Mouse (Mus musculus): ENCODE results near the gene Epop. TPM values are rescaled to one million over a fixed set of nuclear protein-coding genes. Genes with fewer than 3 reads are reported as not detected.
A peak's percentile ranks its signal among the peaks of the same experiment; 100 is the strongest.
"Not testable (repeated sequence)": the region's sequence is repeated elsewhere in the genome, so short reads cannot be mapped to it uniquely, and the experiment has no call there.

The Epop gene
- polyA plus RNA-seq, 1 experiment from 2014 or later, result 4.1 TPM

DNA sequence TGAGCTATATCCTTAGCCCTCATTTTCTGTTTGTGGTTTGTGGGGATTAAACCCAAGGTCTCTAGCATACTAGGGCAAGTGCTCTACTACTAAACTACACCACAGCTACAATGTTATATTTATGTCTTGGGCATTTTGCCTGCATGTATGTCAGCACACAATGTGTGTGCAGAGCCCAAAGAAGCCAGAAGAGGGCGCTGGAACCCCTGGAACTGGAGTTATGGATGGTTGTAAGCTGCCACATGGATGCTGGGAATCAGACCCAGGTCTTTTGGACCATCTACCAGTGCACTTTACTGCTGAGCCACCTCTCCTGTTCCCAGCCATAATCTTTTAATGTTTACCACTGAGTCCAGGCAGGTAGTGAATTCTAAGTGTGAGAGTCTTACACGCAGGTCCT is 13.2 kb upstream of the Epop start:
- H3K27ac ChIP-seq (replicated peaks), result no peak overlapping the region
- no peaks in the 10 kb centered on the region for H3K36me3 ChIP-seq
- 50% methylated on average over 2 of the region's 2 CpGs for WGBS
- no peaks in the 10 kb centered on the region for H3K9me3 ChIP-seq
- no peaks in the 10 kb centered on the region for H3K27me3 ChIP-seq
- ATAC-seq (ENCODE audit: low read depth), result no peak
- no peaks in the 10 kb centered on the region for H3K4me1 ChIP-seq (replicated peaks)
- H3K4me2 ChIP-seq, result no peak overlapping the region
- H3K9ac ChIP-seq, result no peak overlapping the region
- H3K4me3 ChIP-seq, result no peak overlapping the region

- Histone ChIP-seq H3K27me3 (no peaks in the 10 kb centered on the region), H3K4me3 (no peak overlapping the region), H3K4me1 (replicated peaks) (no peaks in the 10 kb centered on the region), H3K36me3 (no peaks in the 10 kb centered on the region), H3K27ac (replicated peaks) (no peak overlapping the region), H3K9me3 (no peaks in the 10 kb centered on the region), H3K4me2 (no peak overlapping the region), H3K9ac (no peak overlapping the region)
- WGBS, result 64% methylated on average over 8 of the region's 8 CpGs
- no peak for ATAC-seq (ENCODE audit: low read depth)
These were observed 12.2 kb upstream of the Epop start for GRCm38 (mm10) chr11:97641668-97642067.

GRCm38 (mm10) chr11:97635468-97636019 is 6.0 kb upstream of the Epop start:
- Histone ChIP-seq H3K9ac (no peak overlapping the region), H3K4me3 (no peak overlapping the region), H3K27ac (replicated peaks) (no peak overlapping the region), H3K4me1 (replicated peaks) (no peaks in the 10 kb centered on the region), H3K9me3 (no peaks in the 10 kb centered on the region), H3K27me3 (peaks cover 14% of the 10 kb centered on the region), H3K4me2 (no peak overlapping the region), H3K36me3 (no peaks in the 10 kb centered on the region)
- ATAC-seq (ENCODE audit: low read depth), result no peak
- 76% methylated on average over 11 of the region's 11 CpGs for WGBS

DNA sequence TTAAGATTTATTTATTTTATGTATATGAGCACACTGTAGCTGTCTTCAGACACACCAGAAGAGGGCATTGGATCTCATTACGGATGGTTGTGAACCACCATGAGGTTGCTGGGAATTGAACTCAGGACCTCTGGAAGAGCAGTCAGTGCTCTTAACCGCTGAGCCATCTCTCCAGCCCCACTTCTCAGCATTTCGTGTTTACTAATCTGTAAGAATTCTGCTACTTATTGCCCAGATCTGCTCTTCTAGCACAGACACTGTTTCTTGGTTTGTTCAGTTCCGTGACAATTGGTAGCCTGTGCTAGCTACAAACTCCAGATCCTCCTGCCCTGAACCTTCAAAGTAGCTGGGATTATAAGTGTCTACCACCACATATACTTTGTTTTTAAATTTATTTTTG is 2.9 kb upstream of the Epop start:
- not testable (repeated sequence) for H3K4me2 ChIP-seq; H3K9me3 ChIP-seq; H3K4me3 ChIP-seq; H3K27ac ChIP-seq (replicated peaks); H3K9ac ChIP-seq; ATAC-seq (ENCODE audit: low read depth); H3K36me3 ChIP-seq
- H3K4me1 ChIP-seq (replicated peaks), result peaks cover 19% of the 10 kb centered on the region
- 88% methylated on average over 4 of the region's 4 CpGs for WGBS
- H3K27me3 ChIP-seq, result peaks cover 41% of the 10 kb centered on the region

GRCm38 (mm10) chr11:97631938-97632337 is 2.4 kb upstream of the Epop start:
- H3K27me3 ChIP-seq, result peaks cover 46% of the 10 kb centered on the region
- 3% methylated on average over 12 of the region's 12 CpGs for WGBS
- no peak overlapping the region for H3K4me3 ChIP-seq
- no peak overlapping the region for H3K4me2 ChIP-seq
- H3K4me1 ChIP-seq (replicated peaks), result peaks cover 24% of the 10 kb centered on the region
- no peak overlapping the region for H3K9ac ChIP-seq
- no peaks in the 10 kb centered on the region for H3K9me3 ChIP-seq
- no peak overlapping the region for H3K27ac ChIP-seq (replicated peaks)
- ATAC-seq (ENCODE audit: low read depth), result 0 out of 2 replicates have a peak, but pooled peaks have one; percentile 36
- no peaks in the 10 kb centered on the region for H3K36me3 ChIP-seq

DNA sequence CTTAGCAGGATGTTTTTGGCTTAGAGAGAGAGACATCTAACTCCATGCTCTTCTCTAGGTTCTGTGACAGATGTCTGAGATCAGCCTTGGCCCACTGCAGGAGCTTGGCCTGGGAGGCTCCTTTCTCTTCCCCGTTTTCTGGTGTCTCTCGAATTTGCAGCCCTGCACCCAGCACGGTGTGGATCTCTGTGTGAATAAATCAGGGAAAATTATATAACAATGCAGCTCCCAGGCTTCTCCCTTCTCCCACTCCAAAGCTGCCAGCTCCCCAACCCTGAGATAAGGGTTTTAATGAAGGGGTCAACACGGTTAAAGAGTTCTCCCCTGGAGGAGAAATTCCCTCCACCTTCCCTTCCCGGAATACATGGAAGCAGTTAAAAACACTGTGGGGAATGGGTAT is 2.0 kb upstream of the Epop start:
- peaks cover 50% of the 10 kb centered on the region for H3K27me3 ChIP-seq
- no peak overlapping the region for H3K27ac ChIP-seq (replicated peaks)
- 27% methylated on average over 5 of the region's 5 CpGs for WGBS
- ATAC-seq (ENCODE audit: low read depth), result no peak
- H3K9ac ChIP-seq, result no peak overlapping the region
- peaks cover 27% of the 10 kb centered on the region for H3K4me1 ChIP-seq (replicated peaks)
- no peak overlapping the region for H3K4me3 ChIP-seq
- H3K4me2 ChIP-seq, result no peak overlapping the region
- no peaks in the 10 kb centered on the region for H3K36me3 ChIP-seq
- H3K9me3 ChIP-seq, result no peaks in the 10 kb centered on the region

DNA sequence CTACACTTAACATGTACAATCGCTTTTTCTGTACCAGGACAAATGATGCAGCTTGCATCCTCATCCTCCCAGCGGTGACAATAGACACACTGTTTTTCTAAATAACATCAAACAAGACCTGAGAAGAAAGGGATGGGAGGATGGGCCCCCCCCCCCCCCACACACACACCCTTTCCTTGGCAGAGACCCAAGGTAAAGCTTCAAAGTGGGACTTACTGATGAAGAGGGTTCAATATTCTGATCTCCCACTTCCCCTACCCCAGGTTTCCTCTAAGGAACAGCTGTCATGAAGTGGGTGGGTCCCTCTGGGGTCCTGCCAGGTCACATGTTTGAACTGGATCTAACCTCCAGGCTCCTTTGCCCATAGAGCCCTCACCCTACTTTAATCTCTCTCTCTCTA is 1.5 kb upstream of the Epop start:
- no peak overlapping the region for H3K27ac ChIP-seq (replicated peaks)
- no peak overlapping the region for H3K4me2 ChIP-seq
- H3K4me3 ChIP-seq, result no peak overlapping the region
- WGBS, result 34% methylated on average over 2 of the region's 2 CpGs
- H3K9ac ChIP-seq, result no peak overlapping the region
- peaks cover 27% of the 10 kb centered on the region for H3K4me1 ChIP-seq (replicated peaks)
- H3K9me3 ChIP-seq, result no peaks in the 10 kb centered on the region
- peaks cover 55% of the 10 kb centered on the region for H3K27me3 ChIP-seq
- no peak for ATAC-seq (ENCODE audit: low read depth)
- H3K36me3 ChIP-seq, result no peaks in the 10 kb centered on the region

GRCm38 (mm10) chr11:97628568-97629518 is 659 bp downstream of the Epop start:
- Histone ChIP-seq H3K4me2 (peak overlapping the region; percentile 79), H3K4me1 (replicated peaks) (peaks cover 27% of the 10 kb centered on the region), H3K27me3 (peaks cover 77% of the 10 kb centered on the region), H3K9ac (peak overlapping the region; percentile 84), H3K9me3 (no peaks in the 10 kb centered on the region), H3K27ac (replicated peaks) (no peak overlapping the region), H3K4me3 (peak overlapping the region; percentile 66), H3K36me3 (no peaks in the 10 kb centered on the region)
- WGBS, result under 1% methylated on average over 102 of the region's 106 CpGs
- peak; percentile 44 for ATAC-seq (ENCODE audit: low read depth)

DNA sequence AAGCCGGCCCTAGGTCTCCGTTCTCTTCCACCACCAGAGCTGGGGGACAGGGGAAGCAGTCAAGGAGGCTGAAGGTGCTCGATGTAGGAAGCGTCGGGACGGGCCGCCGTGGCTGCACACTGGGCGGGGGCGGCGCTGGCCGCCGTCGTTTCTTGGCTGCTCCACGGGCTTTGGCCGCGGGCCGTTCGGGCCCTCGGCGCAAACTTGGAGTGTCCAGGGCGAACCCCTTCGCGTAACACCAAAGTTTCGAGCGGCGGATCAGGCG is 1.3 kb downstream of the Epop start:
- Histone ChIP-seq H3K4me2 (peak overlapping the region; percentile 79), H3K27ac (replicated peaks) (no peak overlapping the region), H3K9ac (peak overlapping the region; percentile 84; the same call in 1 of the 2 replicates), H3K27me3 (peaks cover 83% of the 10 kb centered on the region), H3K9me3 (no peaks in the 10 kb centered on the region), H3K4me3 (peak overlapping the region; percentile 66), H3K4me1 (replicated peaks) (peaks cover 27% of the 10 kb centered on the region), H3K36me3 (no peaks in the 10 kb centered on the region)
- under 1% methylated on average over 28 of the region's 28 CpGs for WGBS
- no peak for ATAC-seq (ENCODE audit: low read depth)

DNA sequence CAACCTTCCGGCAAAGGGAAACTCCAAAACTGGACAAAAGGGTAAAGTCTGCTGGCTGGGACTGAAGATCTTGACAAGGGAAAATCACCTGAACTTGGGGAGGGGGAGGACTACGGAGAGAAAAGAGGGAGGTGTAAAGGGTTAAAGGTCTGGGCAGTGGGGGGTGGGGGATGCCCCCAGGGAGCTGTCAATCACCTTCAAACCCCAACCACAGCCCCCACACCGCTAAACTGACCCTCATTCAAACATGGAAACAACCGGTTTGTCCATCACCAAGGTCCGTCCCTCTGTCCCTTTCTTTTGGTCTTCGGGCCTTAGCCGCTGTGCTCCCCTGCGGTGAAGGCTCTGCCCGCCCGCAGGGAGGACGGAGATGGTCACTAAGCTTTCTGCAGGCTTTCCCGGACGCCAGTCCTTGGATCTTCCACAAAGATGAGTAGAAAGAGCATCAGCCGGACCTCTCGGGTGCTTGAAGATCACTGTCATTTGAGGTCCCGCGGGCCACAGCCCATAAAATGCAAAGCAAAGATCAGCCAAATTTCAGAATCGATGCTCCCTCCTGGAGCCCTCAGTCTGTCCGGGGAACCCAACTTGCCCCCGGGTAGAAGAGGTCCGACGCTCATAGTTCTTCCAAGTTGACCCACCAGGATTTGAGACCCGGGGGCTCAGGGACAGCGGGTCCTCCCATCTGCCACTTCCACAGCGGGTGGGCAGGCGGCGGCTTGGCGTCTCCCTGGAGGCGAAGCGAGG is 1.8 kb downstream of the Epop start:
- H3K36me3 ChIP-seq, result no peaks in the 10 kb centered on the region
- H3K4me3 ChIP-seq, result peak overlapping the region; percentile 66
- WGBS, result 2% methylated on average over 30 of the region's 30 CpGs
- H3K4me2 ChIP-seq, result peak overlapping the region; percentile 79
- H3K27ac ChIP-seq (replicated peaks), result no peak overlapping the region
- peaks cover 27% of the 10 kb centered on the region for H3K4me1 ChIP-seq (replicated peaks)
- peaks cover 85% of the 10 kb centered on the region for H3K27me3 ChIP-seq
- H3K9ac ChIP-seq, result no peak overlapping the region
- H3K9me3 ChIP-seq, result no peaks in the 10 kb centered on the region
- ATAC-seq (ENCODE audit: low read depth), result no peak

DNA sequence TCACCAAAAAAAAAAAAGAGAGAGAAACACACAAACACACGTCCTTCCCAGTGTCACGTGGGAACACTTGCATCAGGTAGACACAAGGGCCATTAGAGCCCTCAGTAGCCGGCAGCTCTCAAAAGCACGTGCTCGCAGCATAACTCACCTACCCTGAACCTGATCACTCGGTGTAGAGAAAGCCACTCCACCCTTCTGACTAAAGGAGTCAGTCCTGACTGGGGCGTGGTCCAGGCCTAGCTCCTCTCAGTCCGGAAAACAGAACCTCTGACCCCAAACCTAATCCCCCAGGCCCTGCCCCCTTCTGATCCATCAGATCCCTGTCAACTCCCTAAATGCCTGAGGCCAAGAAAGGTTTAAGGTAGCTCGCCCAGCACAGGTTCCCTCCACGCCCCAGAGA is 2.7 kb downstream of the Epop start:
- Histone ChIP-seq H3K27me3 (peaks cover 84% of the 10 kb centered on the region), H3K4me2 (no peak overlapping the region), H3K36me3 (no peaks in the 10 kb centered on the region), H3K9me3 (no peaks in the 10 kb centered on the region), H3K4me1 (replicated peaks) (peaks cover 27% of the 10 kb centered on the region), H3K9ac (no peak overlapping the region), H3K4me3 (no peak overlapping the region), H3K27ac (replicated peaks) (no peak overlapping the region)
- no peak for ATAC-seq (ENCODE audit: low read depth)
- 8% methylated on average over 10 of the region's 10 CpGs for WGBS

DNA sequence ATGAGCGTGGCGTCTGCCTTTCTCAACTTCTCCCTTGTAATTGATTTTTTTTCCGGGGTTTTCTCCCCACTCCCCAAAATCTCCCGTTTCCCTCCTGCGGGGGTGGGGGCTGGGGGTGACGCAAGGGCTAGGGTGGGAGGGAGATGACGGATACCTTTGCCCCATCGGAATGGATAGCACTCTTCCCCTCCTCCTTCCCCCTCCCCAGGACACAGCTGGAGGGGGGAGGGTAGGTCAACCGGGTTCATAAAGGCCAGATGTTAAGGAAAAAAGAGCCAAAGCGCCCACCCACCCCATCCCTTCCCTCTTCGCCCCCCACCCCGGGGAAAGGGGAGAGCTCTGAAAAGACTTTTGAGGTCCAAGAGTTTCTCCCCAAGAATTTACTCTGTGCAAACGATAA is 3.1 kb downstream of the Epop start:
- WGBS, result 9% methylated on average over 13 of the region's 13 CpGs
- H3K27me3 ChIP-seq, result peaks cover 80% of the 10 kb centered on the region
- H3K4me2 ChIP-seq, result no peak overlapping the region
- no peaks in the 10 kb centered on the region for H3K36me3 ChIP-seq
- H3K4me1 ChIP-seq (replicated peaks), result peaks cover 27% of the 10 kb centered on the region
- no peak for ATAC-seq (ENCODE audit: low read depth)
- no peaks in the 10 kb centered on the region for H3K9me3 ChIP-seq
- H3K9ac ChIP-seq, result no peak overlapping the region
- no peak overlapping the region for H3K4me3 ChIP-seq
- H3K27ac ChIP-seq (replicated peaks), result no peak overlapping the region
